ENCODE assay signal across 15 mouse cellular contexts in genomic region chr8:34377154-34377553, GRCm38 (mm10).
DNase-seq lines count a peak whose midpoint lies in the region; ATAC-seq lines count a peak whose summit lies in the region.
"Had no signal": no experiment of that assay in that cellular context is flagged by ENCODE, and none has a peak within 500 bp of the region (broad histone marks: within the 10 kb centered on the region; RNA-seq: fewer than 3 reads in every experiment).

No protein-coding gene starts in this region.

- DNase-seq in midbrain, embryonic 11.5 days (ENCODE audit: low spot score, missing footprints) = no peak
- DNase-seq in embryo, embryonic 9.5 days (ENCODE audit: extremely low spot score) = peak; percentile 46
- peak; percentile 81 for DNase-seq in mesoderm, embryonic 11.5 days (ENCODE audit: low read depth, low spot score)
- peak; percentile 12 for DNase-seq in retina, postnatal 1 day
- DNase-seq in adrenal gland, adult 2 months = no peak
- no peak for DNase-seq in urinary bladder, postnatal 10 days (ENCODE audit: low spot score)
- DNase-seq: adrenal gland, postnatal 25 days; heart, adult 11 months; kidney, adult 18-20 months; thymus, postnatal 4 days had no signal

- H3K36me3 ChIP-seq in midbrain, embryonic 12.5 days = no peaks in the 10 kb centered on the region
- H3K36me3 ChIP-seq in midbrain, embryonic 11.5 days (ENCODE audit: control insufficient read depth, insufficient read depth, low read length) = no peaks in the 10 kb centered on the region

- peaks cover 13% of the 10 kb centered on the region for H3K4me1 ChIP-seq in midbrain, embryonic 12.5 days
- H3K4me1 ChIP-seq in midbrain, embryonic 11.5 days (ENCODE audit: control insufficient read depth, insufficient read depth, low read length) = no peaks in the 10 kb centered on the region

- no peaks in the 10 kb centered on the region for H3K27me3 ChIP-seq in midbrain, embryonic 12.5 days
- H3K27me3 ChIP-seq in midbrain, embryonic 11.5 days (ENCODE audit: control insufficient read depth, insufficient read depth, low read length) = no peaks in the 10 kb centered on the region
- H3K27me3 ChIP-seq: CH12.LX had no signal

- H3K9ac ChIP-seq in midbrain, embryonic 12.5 days (replicated peaks) = no peak overlapping the region
- H3K9ac ChIP-seq in midbrain, embryonic 11.5 days (ENCODE audit: low read length) = no peak overlapping the region

- no peaks in the 10 kb centered on the region for H3K9me3 ChIP-seq in midbrain, embryonic 12.5 days
- H3K9me3 ChIP-seq in midbrain, embryonic 11.5 days (ENCODE audit: control insufficient read depth, low read length) = no peaks in the 10 kb centered on the region

- no peak; the same call in 1 of the 2 replicates for ATAC-seq in midbrain, embryonic 12.5 days (ENCODE audit: low FRiP score, low read depth)
- ATAC-seq in midbrain, embryonic 11.5 days (ENCODE audit: low FRiP score) = no peak
- ATAC-seq: lung, postnatal 0 days had no signal

- H3K4me3 ChIP-seq in midbrain, embryonic 12.5 days = no peak overlapping the region
- H3K4me3 ChIP-seq in midbrain, embryonic 11.5 days (ENCODE audit: low read depth, low read length) = no peak overlapping the region
- H3K4me3 ChIP-seq: erythroblast, embryonic 14.5 days had no signal

- WGBS in midbrain, embryonic 12.5 days = 32% methylated on average over 3 of the region's 3 CpGs
- WGBS in midbrain, embryonic 11.5 days = 40% methylated on average over 3 of the region's 3 CpGs

- peak overlapping the region; percentile 35; the same call in 1 of the 2 replicates for H3K27ac ChIP-seq in midbrain, embryonic 12.5 days (replicated peaks)
- no peak overlapping the region for H3K27ac ChIP-seq in midbrain, embryonic 11.5 days (ENCODE audit: low read depth, low read length)

- H3K4me2 ChIP-seq in midbrain, embryonic 12.5 days (replicated peaks) = no peak overlapping the region
- H3K4me2 ChIP-seq in midbrain, embryonic 11.5 days = no peak overlapping the region
- H3K4me2 ChIP-seq: liver, embryonic 11.5 days had no signal

Comparison
In these comparisons a context has a peak if more than half of its experiments do, and no peak if none do; other contexts are left out.
1. DNase-seq: peak in embryo, embryonic 9.5 days (single experiment), mesoderm, embryonic 11.5 days (single experiment) and retina, postnatal 1 day (single experiment); none in midbrain, embryonic 11.5 days (single experiment), adrenal gland, adult 2 months (single experiment) and urinary bladder, postnatal 10 days (single experiment).